Mouse (Mus musculus) erythroblast, embryonic 14.5 days (primary cell): ENCODE results near the gene Vav2.

Experiments
- GATA1 ChIP-seq: IDR thresholded peaks from 2 replicates; pipeline ENCODE4 v1.6.1; 2012; ENCODE audit warnings: low read length, inconsistent platforms, mixed read lengths
- TAL1 ChIP-seq: IDR thresholded peaks from 3 replicates; pipeline ENCODE4 v1.6.1; 2012; ENCODE audit warnings: low read length, inconsistent platforms, mixed read lengths

DNA sequence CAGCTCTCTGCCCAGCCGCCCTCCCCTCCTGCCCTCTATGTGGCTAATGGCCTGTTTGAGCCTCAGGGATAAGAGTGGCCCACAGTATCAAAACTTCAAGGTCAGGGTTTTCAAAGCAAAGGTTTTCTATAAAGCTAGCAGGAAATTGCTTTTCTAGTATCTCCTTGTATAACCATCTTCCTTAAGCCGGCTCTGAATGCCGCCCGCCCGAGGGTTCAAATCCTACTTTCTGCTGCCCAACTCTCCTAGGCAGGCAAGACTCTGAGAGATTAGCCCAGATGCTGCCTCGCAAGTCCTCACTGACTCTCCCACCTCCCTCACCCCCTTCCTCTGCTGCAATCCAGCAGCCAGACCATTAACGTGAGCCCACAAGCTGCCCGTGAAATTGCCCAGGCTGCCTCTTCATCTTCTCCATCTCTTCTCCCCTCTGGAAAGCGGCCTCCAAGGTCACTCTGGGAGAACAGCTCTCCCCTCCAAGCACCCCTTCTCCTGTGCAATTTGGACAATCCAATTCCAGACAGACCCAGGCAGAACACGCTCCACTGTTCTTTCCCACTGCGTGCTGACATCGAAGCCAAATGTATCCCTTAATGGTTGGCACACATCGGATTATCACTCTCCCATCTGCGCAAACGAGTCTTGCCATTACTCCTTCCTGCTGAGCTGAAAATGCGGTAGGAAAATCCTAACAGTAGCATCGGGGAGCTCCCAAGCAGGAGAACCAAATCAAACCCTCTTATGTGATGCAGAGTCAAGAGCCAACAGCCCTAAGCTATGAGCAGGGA is 30.0 kb downstream of the Vav2 start:
- TF ChIP-seq GATA1 (no peak), TAL1 (no peak)
